Mouse (Mus musculus) lung, postnatal 10 days (tissue): ENCODE results near the gene Plscr2.
"Not testable (repeated sequence)": the region's sequence is repeated elsewhere in the genome, so short reads cannot be mapped to it uniquely, and the experiment has no call there.

Source experiments
- DNase-seq: peaks from one replicate; pipeline ENCODE4 v3.0.0; 2021

The Plscr2 gene

GRCm38 (mm10) chr9:92273956-92274762 is 1.2 kb upstream of the Plscr2 start:
- DNase-seq = no peak

- DNase-seq = no peak
Measured at GRCm38 (mm10) chr9:92276360-92276759, 958 bp downstream of the Plscr2 start.

GRCm38 (mm10) chr9:92280048-92280447 is 4.6 kb downstream of the Plscr2 start:
- no peak for DNase-seq

GRCm38 (mm10) chr9:92282563-92283171 is 7.3 kb downstream of the Plscr2 start:
- no peak for DNase-seq

- DNase-seq = no peak
Measured at GRCm38 (mm10) chr9:92289675-92290074, 14.3 kb downstream of the Plscr2 start.

- DNase-seq = no peak
Measured at GRCm38 (mm10) chr9:92292169-92292568, 16.8 kb downstream of the Plscr2 start.

GRCm38 (mm10) chr9:92292922-92293321 is 17.5 kb downstream of the Plscr2 start:
- no peak for DNase-seq

- DNase-seq = no peak
Measured at GRCm38 (mm10) chr9:92293560-92294548, 18.5 kb downstream of the Plscr2 start.

GRCm38 (mm10) chr9:92298288-92298687 is 22.9 kb downstream of the Plscr2 start:
- no peak for DNase-seq

GRCm38 (mm10) chr9:92301213-92301612 is 25.8 kb downstream of the Plscr2 start:
- DNase-seq = no peak

- no peak for DNase-seq
Measured at GRCm38 (mm10) chr9:92305075-92305474, 29.7 kb downstream of the Plscr2 start.

- no peak for DNase-seq
Measured at GRCm38 (mm10) chr9:92305620-92306220, 30.3 kb downstream of the Plscr2 start.

- no peak for DNase-seq
Measured at GRCm38 (mm10) chr9:92309077-92309476, 33.7 kb downstream of the Plscr2 start, which contains the start of gene 1700057G04Rik. TSS of gene 1700057G04Rik (plus strand) at chr9:92309377.

GRCm38 (mm10) chr9:92316791-92317190 is 41.4 kb downstream of the Plscr2 start:
- no peak for DNase-seq

GRCm38 (mm10) chr9:92325936-92326335 is 50.5 kb downstream of the Plscr2 start:
- not testable (repeated sequence) for DNase-seq

- no peak for DNase-seq
Measured at GRCm38 (mm10) chr9:92326813-92327212, 51.4 kb downstream of the Plscr2 start.

GRCm38 (mm10) chr9:92331383-92331782 is 56.0 kb downstream of the Plscr2 start:
- no peak for DNase-seq

GRCm38 (mm10) chr9:92334845-92335244 is 59.4 kb downstream of the Plscr2 start:
- no peak for DNase-seq

GRCm38 (mm10) chr9:92335277-92335818 is 59.9 kb downstream of the Plscr2 start:
- DNase-seq = no peak

- no peak for DNase-seq
Measured at GRCm38 (mm10) chr9:92337063-92337462, 61.7 kb downstream of the Plscr2 start.

- no peak for DNase-seq
Measured at GRCm38 (mm10) chr9:92337661-92338060, 62.3 kb downstream of the Plscr2 start.

GRCm38 (mm10) chr9:92338954-92339353 is 63.6 kb downstream of the Plscr2 start:
- no peak for DNase-seq
